Mouse (Mus musculus): Measurements from ENCODE around the gene Gm12887.

Gm12887 gene

GRCm38 (mm10) chr4:121622003-121622402 lies at the start of gene Gm12887:
Gm12887 (minus strand) TSS chr4:121622103.
- no peak for DNase-seq (ENCODE audit: low read depth)

GRCm38 (mm10) chr4:121657040-121657439 lies 35.1 kb upstream of the Gm12887 start:
- DNase-seq (ENCODE audit: low read depth) = no peak
